Mouse (Mus musculus) spleen, postnatal 14 days (tissue): ENCODE results near the gene Gstt1.
"Not testable (repeated sequence)": the region's sequence is repeated elsewhere in the genome, so short reads cannot be mapped to it uniquely, and the experiment has no call there.

Source experiments
- DNase-seq, 2 experiments: peaks; one replicate each; pipeline ENCODE4 v3.0.0; 2021 to 2022; ENCODE audit warnings: low spot score in 2 of 2

The Gstt1 gene

GRCm38 (mm10) chr10:75804217-75804616 is 5.8 kb upstream of the Gstt1 start:
- no peak for DNase-seq

GRCm38 (mm10) chr10:75797619-75798175 is 687 bp downstream of the Gstt1 start:
- no peak for DNase-seq

GRCm38 (mm10) chr10:75796731-75797516 is 1.5 kb downstream of the Gstt1 start:
- DNase-seq: no peak

GRCm38 (mm10) chr10:75794880-75795279 is 3.5 kb downstream of the Gstt1 start:
- DNase-seq: no peak

- DNase-seq: no peak
Measured at GRCm38 (mm10) chr10:75790773-75791172, 7.6 kb downstream of the Gstt1 start.

GRCm38 (mm10) chr10:75789841-75790240 is 8.5 kb downstream of the Gstt1 start:
- DNase-seq: no peak

GRCm38 (mm10) chr10:75789081-75789735 is 9.2 kb downstream of the Gstt1 start:
- no peak for DNase-seq

GRCm38 (mm10) chr10:75788277-75788676 is 10.1 kb downstream of the Gstt1 start:
- DNase-seq: no peak

GRCm38 (mm10) chr10:75785442-75785841 is 12.9 kb downstream of the Gstt1 start:
- DNase-seq: no peak

- no peak for DNase-seq
Measured at GRCm38 (mm10) chr10:75780769-75781578, 17.4 kb downstream of the Gstt1 start, which contains the start of the genes Gm20441 and Gstt3. Gm20441 (minus strand) TSS chr10:75780954. Gstt3 (minus strand) TSS chr10:75781414.

GRCm38 (mm10) chr10:75779206-75780174 is 18.9 kb downstream of the Gstt1 start:
- DNase-seq: no peak

- no peak for DNase-seq
Measured at GRCm38 (mm10) chr10:75777885-75778284, 20.5 kb downstream of the Gstt1 start.

GRCm38 (mm10) chr10:75776562-75776961 is 21.8 kb downstream of the Gstt1 start:
- DNase-seq: no peak

- DNase-seq: no peak
Measured at GRCm38 (mm10) chr10:75774587-75774986, 23.8 kb downstream of the Gstt1 start.

GRCm38 (mm10) chr10:75774102-75774501 is 24.3 kb downstream of the Gstt1 start:
- no peak for DNase-seq

GRCm38 (mm10) chr10:75772795-75773664 is 25.4 kb downstream of the Gstt1 start, which contains the start of gene Ddt:
Ddt (minus strand) TSS chr10:75773414.
- DNase-seq: peak; percentile 68 to 76

- not testable (repeated sequence) for DNase-seq
Measured at GRCm38 (mm10) chr10:75767756-75768155, 30.6 kb downstream of the Gstt1 start.

GRCm38 (mm10) chr10:75766856-75767255 is 31.5 kb downstream of the Gstt1 start:
- DNase-seq: no peak
